Mouse (Mus musculus) embryonic facial prominence, embryonic 13.5 days (tissue): ENCODE results near the gene Gtf2h1. TPM values are rescaled to one million over a fixed set of nuclear protein-coding genes. Genes with fewer than 3 reads are reported as not detected.
A peak's percentile ranks its signal among the peaks of the same experiment; 100 is the strongest.
"Not testable (repeated sequence)": the region's sequence is repeated elsewhere in the genome, so short reads cannot be mapped to it uniquely, and the experiment has no call there.

Source experiments
- ATAC-seq: fragments of 200-750 bp; cut with Nextera tagmentation; 2 replicates; pipeline ENCODE4 v1.8.0; 2017; ENCODE audit warnings: low read depth; ENCODE audit not compliant: insufficient number of reproducible peaks, insufficient read depth, low FRiP score, low TSS enrichment
- H3K27ac ChIP-seq: fragments of 300-500 bp; sonication (generic); 2 replicates; pipeline ENCODE4 v1.5.1; 2015; ENCODE audit warnings: moderate library complexity, mild to moderate bottlenecking, inconsistent platforms
- H3K27me3 ChIP-seq: fragments of 300-500 bp; sonication (generic); 2 replicates; pipeline ENCODE4 v1.6.1; 2015; ENCODE audit warnings: mild to moderate bottlenecking, inconsistent platforms
- H3K36me3 ChIP-seq: fragments of 300-500 bp; sonication (generic); 2 replicates; pipeline ENCODE4 v1.6.1; 2015; ENCODE audit warnings: mild to moderate bottlenecking, inconsistent platforms
- H3K4me1 ChIP-seq: fragments of 300-500 bp; sonication (generic); 2 replicates; pipeline ENCODE4 v1.6.1; 2015; ENCODE audit warnings: inconsistent platforms
- H3K4me2 ChIP-seq: fragments of 300-500 bp; sonication (generic); 2 replicates; pipeline ENCODE4 v1.6.1; 2015; ENCODE audit warnings: moderate library complexity, mild to moderate bottlenecking, inconsistent platforms
- H3K4me3 ChIP-seq: fragments of 300-500 bp; sonication (generic); 2 replicates; pipeline ENCODE4 v1.5.1; 2015; ENCODE audit warnings: mild to moderate bottlenecking, inconsistent platforms
- H3K9ac ChIP-seq: fragments of 300-500 bp; sonication (generic); 2 replicates; pipeline ENCODE4 v1.6.1; 2015; ENCODE audit warnings: mild to moderate bottlenecking, inconsistent platforms
- H3K9me3 ChIP-seq: fragments of 300-500 bp; sonication (generic); 2 replicates; pipeline ENCODE4 v1.6.1; 2016; ENCODE audit warnings: inconsistent platforms
- WGBS: fragments of 180-500 bp; shearing (Covaris S2); methylation state at CpG from one replicate; pipeline ENCODE4 v1.1.7; 2015; ENCODE audit warnings: mixed read lengths; 5-methylcytosine and 5-hydroxymethylcytosine counted together
- polyA plus RNA-seq: library from polyadenylated mRNA; unstranded; fragments of >200 nt; fragmentation: Nextera tagmentation; extraction: Ambion mirVana; gene quantifications from 2 replicates; pipeline ENCODE4 v1.2.1, GENCODE M21; 2015

The Gtf2h1 gene
- polyA plus RNA-seq, 1 experiment from 2014 or later, result 50.8 TPM

DNA sequence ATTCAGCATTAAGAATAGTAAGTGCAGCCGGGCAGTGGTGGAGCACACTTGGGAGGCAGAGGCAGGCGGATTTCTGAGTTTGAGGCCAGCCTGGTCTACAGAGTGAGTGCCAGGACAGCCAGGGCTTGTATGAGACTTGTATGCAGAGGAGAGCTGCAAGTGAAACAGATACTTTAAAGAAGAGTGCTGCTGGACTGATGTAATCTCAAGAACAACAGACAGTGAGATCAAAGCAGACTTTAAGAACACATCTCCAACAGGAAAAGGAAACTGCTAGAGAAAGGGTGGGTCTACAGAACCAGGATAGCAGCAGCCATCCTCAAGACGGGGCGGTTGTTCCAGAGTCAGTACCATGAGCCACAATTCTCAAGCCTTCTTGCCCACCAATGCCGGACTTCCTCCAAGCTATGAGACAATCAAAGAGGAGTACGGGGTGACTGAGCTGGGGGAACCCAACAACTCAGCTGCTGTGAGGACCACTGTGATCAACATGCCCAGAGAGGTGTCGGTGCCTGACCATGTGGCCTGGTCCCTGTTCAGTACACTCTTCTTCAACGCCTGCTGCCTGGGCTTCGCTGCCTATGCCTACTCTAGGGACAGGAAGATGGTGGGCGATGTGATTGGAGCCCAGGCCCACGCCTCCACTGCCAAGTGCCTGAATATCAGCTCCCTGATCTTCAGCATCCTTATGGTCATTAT lies 36.4 kb downstream of the Gtf2h1 start:
- ATAC-seq, result not testable (repeated sequence)

DNA sequence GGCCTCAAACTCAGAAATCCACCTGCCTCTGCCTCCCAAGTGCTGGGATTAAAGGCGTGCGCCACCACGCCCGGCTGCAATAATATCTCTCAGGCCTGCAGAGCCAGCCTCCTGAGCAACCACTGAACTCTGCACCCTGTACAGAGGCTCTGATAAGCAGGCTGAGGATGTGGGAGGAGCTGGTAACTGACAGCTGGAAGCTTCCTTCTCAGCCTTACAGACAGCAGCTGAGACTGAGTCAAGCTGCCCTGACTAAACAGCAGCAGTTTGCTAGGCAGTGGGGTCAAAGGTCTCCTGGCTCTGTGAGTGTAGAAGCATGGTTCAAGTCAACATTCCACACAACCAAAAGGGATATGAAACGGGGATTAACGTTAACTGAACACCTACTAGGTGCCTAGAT lies 37.4 kb downstream of the Gtf2h1 start:
- H3K4me1 ChIP-seq, result peaks cover 7% of the 10 kb centered on the region
- H3K36me3 ChIP-seq, result no peaks in the 10 kb centered on the region
- no peaks in the 10 kb centered on the region for H3K27me3 ChIP-seq
- no peak overlapping the region for H3K4me2 ChIP-seq
- H3K27ac ChIP-seq, result no peak overlapping the region
- no peak for ATAC-seq
- H3K9me3 ChIP-seq, result no peaks in the 10 kb centered on the region
- H3K9ac ChIP-seq, result no peak overlapping the region
- no peak overlapping the region for H3K4me3 ChIP-seq
- 68% methylated on average over 6 of the region's 6 CpGs for WGBS

More for the DNA sequence above, 36.4 kb downstream of the Gtf2h1 start:
- H3K9ac ChIP-seq, H3K4me3 ChIP-seq, H3K4me1 ChIP-seq, H3K27me3 ChIP-seq, H3K4me2 ChIP-seq, H3K9me3 ChIP-seq, H3K27ac ChIP-seq, H3K36me3 ChIP-seq: not testable (repeated sequence)
- 92% methylated on average over 11 of the region's 11 CpGs for WGBS

DNA sequence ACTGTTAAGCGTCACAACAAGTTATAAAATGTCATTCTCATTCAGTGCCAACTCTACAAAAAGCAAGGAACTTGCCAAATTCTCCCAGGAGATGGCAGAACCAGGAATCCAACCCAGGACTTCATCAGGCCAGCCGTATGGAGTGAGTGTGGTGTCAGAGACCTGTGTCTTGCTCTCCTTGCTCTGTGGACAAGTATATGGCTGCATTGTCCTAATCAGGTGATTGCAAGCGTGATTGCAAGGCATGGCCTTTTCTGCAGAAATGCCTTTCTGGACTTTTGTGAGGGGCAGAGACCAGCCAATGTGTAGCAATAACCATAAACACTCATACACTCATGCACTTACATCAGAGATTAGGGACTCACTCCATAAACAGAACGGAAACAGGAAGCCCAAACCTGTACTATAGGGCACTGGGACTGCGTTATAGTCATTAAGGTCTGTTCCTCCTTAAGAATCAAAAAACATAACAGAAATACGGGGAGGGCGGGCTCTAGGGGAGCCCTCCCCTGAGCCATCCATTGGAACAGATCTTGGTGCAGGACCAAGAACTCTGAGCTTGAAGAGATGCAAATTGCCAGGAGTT lies 37.9 kb downstream of the Gtf2h1 start:
- H3K9me3 ChIP-seq, result no peaks in the 10 kb centered on the region
- H3K36me3 ChIP-seq, result no peaks in the 10 kb centered on the region
- H3K4me2 ChIP-seq, result no peak overlapping the region
- 86% methylated on average over 7 of the region's 7 CpGs for WGBS
- ATAC-seq, result no peak
- H3K4me3 ChIP-seq, result no peak overlapping the region
- no peak overlapping the region for H3K9ac ChIP-seq
- no peaks in the 10 kb centered on the region for H3K27me3 ChIP-seq
- peaks cover 12% of the 10 kb centered on the region for H3K4me1 ChIP-seq
- H3K27ac ChIP-seq, result no peak overlapping the region

DNA sequence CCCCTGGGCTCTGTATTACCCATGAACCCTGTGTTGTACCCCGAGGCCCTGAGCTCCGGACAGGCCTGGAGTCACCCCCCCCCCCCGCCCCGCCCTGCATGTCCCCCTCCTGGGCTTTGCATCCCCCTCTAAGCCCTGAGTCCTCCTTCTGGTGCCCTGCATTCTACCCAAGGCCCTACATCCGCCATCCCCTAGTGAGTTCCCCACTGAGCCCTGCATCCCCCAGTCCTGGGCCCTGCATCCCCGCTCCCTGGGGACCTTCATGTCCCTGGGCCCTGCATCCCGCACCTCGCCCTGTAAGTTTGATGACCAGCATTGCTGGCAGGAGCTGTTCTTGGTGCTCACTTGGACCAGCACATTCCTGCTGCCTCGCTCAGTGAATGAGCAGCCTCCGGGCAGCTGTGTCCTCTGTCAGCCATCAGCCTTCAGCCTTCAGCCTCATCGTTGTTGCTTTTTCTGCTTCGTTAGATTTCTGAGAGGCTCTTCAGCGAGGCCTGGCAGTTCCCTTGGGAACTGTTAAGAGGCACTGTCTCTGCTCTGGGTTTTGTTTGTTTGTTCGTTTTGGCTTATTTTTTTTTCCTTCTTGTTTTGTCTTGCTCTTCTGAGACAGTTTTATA lies 39.2 kb downstream of the Gtf2h1 start:
- H3K27me3 ChIP-seq, result no peaks in the 10 kb centered on the region
- ATAC-seq, result no peak
- no peak overlapping the region for H3K4me3 ChIP-seq
- H3K9ac ChIP-seq, result peak overlapping the region; percentile 21; the same call in 1 of the 2 replicates
- H3K27ac ChIP-seq, result no peak overlapping the region
- no peaks in the 10 kb centered on the region for H3K36me3 ChIP-seq
- no peaks in the 10 kb centered on the region for H3K9me3 ChIP-seq
- WGBS, result 35% methylated on average over 10 of the region's 14 CpGs
- no peak overlapping the region for H3K4me2 ChIP-seq
- peaks cover 21% of the 10 kb centered on the region for H3K4me1 ChIP-seq

DNA sequence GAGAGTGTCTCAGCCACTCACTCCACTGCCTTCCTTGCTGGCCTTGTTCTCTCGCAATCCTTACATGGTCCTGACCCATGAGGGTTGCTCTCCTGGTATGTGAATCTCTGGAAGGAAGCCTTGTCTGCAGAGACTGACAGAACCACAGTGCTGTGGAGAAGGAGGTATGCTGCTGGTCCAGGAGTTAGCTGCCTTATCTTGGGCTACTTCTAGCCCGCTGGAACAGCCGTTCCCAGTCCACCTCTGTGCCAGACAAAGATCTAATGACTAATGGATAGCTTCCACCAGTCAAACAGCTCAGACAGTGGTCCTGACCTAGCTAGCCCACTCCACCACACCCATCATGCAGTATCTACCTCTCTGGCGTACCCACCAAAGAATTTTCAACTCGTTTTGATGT lies 40.5 kb downstream of the Gtf2h1 start:
- H3K4me2 ChIP-seq, result no peak overlapping the region
- H3K36me3 ChIP-seq, result no peaks in the 10 kb centered on the region
- H3K27me3 ChIP-seq, result peaks cover 7% of the 10 kb centered on the region; the same call in 1 of the 2 replicates
- ATAC-seq, result no peak
- peaks cover 23% of the 10 kb centered on the region for H3K4me1 ChIP-seq
- H3K9ac ChIP-seq, result no peak overlapping the region
- H3K27ac ChIP-seq, result no peak overlapping the region
- H3K9me3 ChIP-seq, result no peaks in the 10 kb centered on the region
- no peak overlapping the region for H3K4me3 ChIP-seq
- WGBS, result 84% methylated on average over 5 of the region's 5 CpGs

DNA sequence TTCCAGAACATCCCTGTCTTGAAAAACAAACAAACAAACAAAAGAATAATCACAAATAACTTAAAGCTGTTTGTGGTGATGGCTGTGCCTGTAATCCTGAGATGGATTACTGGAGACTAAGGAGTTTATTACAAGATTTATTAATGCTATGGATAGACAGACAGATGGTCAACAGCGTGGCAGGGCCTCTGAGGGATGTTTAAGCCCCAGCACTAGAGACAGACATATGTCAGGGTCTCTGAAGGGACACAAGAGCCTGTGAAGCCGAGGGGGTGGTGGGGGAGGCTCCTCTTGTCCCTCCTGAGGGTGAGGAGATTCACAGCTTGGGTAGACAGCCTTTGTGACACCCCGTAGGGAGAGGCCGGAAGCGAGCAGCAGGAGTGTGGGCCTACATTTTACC lies 41.2 kb downstream of the Gtf2h1 start:
- H3K4me3 ChIP-seq, result no peak overlapping the region
- peaks cover 8% of the 10 kb centered on the region; the same call in 1 of the 2 replicates for H3K27me3 ChIP-seq
- H3K4me1 ChIP-seq, result peaks cover 25% of the 10 kb centered on the region
- WGBS, result 53% methylated on average over 5 of the region's 5 CpGs
- ATAC-seq, result no peak
- H3K4me2 ChIP-seq, result no peak overlapping the region
- no peak overlapping the region for H3K27ac ChIP-seq
- no peak overlapping the region for H3K9ac ChIP-seq
- H3K36me3 ChIP-seq, result no peaks in the 10 kb centered on the region
- H3K9me3 ChIP-seq, result no peaks in the 10 kb centered on the region

DNA sequence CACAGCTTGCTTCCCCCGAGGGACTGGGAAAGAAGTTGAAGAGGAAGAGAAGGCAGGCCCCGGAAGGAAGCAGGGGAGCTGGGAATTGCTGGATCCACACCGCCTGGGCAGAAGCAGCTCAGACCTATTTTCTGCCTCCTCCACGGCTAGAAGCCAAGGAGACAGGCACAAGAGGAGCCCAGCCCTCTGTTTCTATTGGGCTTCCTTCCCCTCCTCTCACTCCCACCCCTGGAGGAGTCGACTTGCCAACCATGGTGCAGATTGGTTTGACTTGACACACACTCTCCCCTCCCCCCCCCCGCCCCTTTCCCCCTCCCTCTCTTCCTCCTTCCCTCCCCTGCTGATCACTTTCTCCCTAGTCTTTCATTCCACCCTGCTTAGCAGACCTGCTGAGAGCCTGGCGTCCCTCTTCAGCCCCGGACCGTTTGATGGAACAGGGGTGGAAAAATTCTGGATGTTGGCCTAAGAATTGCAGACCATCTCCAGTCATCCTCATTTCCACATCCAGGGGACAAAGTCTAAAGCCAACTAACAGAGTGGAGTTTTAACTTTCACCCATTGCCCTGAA lies 42.3 kb downstream of the Gtf2h1 start:
- Histone ChIP-seq H3K4me1 (peaks cover 25% of the 10 kb centered on the region), H3K36me3 (no peaks in the 10 kb centered on the region), H3K4me3 (peak overlapping the region; percentile 17), H3K4me2 (peak overlapping the region; percentile 49), H3K9me3 (no peaks in the 10 kb centered on the region), H3K9ac (peak overlapping the region; percentile 58; the same call in 1 of the 2 replicates), H3K27ac (peak overlapping the region; percentile 88), H3K27me3 (peaks cover 8% of the 10 kb centered on the region; the same call in 1 of the 2 replicates)
- ATAC-seq, result no peak
- WGBS, result under 1% methylated on average over 9 of the region's 9 CpGs

DNA sequence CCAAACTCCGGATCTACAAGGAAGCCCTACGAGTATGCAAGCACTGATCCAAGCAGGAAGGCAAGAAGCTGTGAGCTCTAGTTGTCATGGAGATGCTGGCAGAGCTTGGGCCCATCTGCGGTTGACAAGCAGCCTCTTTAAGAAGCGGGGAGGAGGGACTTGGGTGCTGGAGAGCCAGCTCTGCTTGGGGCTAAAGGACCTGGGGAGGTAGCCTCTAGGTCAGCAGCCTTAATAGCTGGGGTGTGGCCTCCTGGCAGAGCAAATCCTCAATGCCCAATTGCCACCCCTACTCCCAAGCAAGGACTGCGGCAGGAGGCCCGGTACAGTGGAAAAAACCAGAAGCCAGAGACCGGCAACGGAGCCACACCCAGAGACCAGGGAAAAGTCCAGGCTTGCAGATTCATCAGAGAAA lies 43.0 kb downstream of the Gtf2h1 start:
- WGBS, result 9% methylated on average over 8 of the region's 8 CpGs
- 0 out of 2 replicates have a peak overlapping the region, but pooled peaks have one; percentile 11 for H3K9ac ChIP-seq

DNA sequence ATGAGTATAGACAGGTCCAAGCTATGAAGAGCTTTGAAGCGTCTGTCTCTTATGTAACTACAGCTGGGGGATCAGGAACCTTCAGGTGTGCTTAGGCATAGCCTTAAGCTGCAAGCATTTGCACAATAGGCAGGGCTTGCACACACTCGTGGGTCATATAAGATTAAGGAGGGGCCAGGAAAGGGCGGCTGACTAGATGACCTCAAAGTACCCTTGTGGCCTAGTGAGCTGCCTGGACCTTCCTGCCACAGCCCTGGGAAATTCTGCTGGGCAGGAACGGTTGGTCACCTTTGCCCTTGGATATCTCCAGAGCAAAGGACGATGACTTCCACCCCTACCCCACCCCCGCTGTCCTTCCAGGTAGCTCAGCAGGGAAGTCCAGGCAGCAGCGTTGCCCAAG lies 43.5 kb downstream of the Gtf2h1 start:
- Histone ChIP-seq H3K4me1 (peaks cover 25% of the 10 kb centered on the region), H3K27me3 (peaks cover 8% of the 10 kb centered on the region; the same call in 1 of the 2 replicates), H3K4me2 (peak overlapping the region; percentile 49), H3K9me3 (no peaks in the 10 kb centered on the region), H3K27ac (peak overlapping the region; percentile 88; the same call in 1 of the 2 replicates), H3K36me3 (no peaks in the 10 kb centered on the region), H3K9ac (0 out of 2 replicates have a peak overlapping the region, but pooled peaks have one; percentile 11), H3K4me3 (no peak overlapping the region)
- ATAC-seq, result no peak
- 29% methylated on average over 7 of the region's 7 CpGs for WGBS

More for the DNA sequence above, 43.0 kb downstream of the Gtf2h1 start:
- 0 out of 2 replicates have a peak, but pooled peaks have one; percentile 40 for ATAC-seq
- Histone ChIP-seq H3K4me2 (peak overlapping the region; percentile 49), H3K36me3 (no peaks in the 10 kb centered on the region), H3K4me3 (no peak overlapping the region), H3K27ac (peak overlapping the region; percentile 88), H3K4me1 (peaks cover 25% of the 10 kb centered on the region), H3K9me3 (no peaks in the 10 kb centered on the region), H3K27me3 (peaks cover 8% of the 10 kb centered on the region; the same call in 1 of the 2 replicates)

DNA sequence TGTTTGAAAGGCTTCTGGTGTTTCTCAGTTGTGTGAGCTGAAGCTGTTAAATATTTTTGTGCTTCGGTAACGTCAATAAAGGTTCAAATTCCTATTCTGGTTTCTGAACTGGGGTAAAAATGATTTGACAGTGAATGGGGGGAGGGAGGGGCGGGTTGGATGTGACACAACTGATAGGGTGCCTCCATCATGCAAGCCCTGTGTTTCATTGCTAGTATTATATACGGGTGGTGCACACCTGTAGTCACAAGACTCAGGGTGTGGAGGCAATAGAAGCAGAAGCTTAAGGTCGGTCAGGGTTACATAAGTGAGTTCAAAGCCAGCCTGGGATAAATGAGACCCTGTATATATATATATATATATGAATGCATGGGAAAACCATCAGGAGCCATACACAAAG lies 44.0 kb downstream of the Gtf2h1 start:
- H3K27ac ChIP-seq, result no peak overlapping the region
- H3K27me3 ChIP-seq, result peaks cover 8% of the 10 kb centered on the region; the same call in 1 of the 2 replicates
- ATAC-seq, result no peak
- no peak overlapping the region for H3K4me2 ChIP-seq
- no peaks in the 10 kb centered on the region for H3K36me3 ChIP-seq
- no peak overlapping the region for H3K9ac ChIP-seq
- no peak overlapping the region for H3K4me3 ChIP-seq
- 73% methylated on average over 5 of the region's 5 CpGs for WGBS
- H3K4me1 ChIP-seq, result peaks cover 29% of the 10 kb centered on the region
- no peaks in the 10 kb centered on the region for H3K9me3 ChIP-seq

DNA sequence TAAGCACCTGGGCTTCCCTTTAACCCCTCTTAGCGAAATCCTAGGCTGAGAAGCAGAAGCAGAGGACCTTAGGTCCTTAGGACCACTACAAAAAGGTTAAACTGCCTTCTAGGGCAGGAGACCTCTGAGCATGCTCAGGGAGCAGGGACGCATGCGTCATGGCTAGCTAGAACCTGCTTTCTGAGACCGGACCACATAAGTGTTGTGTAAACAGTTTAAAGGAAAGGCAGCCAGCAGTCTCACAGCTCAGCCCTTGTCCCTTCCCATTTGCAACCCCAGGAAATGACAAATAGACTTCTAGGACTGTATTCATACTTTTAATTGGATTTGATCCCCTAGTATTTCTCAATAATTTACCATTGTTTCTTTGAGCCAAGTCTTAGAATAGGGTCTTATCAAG lies 44.4 kb downstream of the Gtf2h1 start:
- peaks cover 33% of the 10 kb centered on the region for H3K4me1 ChIP-seq
- 49% methylated on average over 4 of the region's 4 CpGs for WGBS
- H3K36me3 ChIP-seq, result no peaks in the 10 kb centered on the region
- H3K9me3 ChIP-seq, result no peaks in the 10 kb centered on the region
- H3K4me3 ChIP-seq, result no peak overlapping the region
- no peak for ATAC-seq
- H3K9ac ChIP-seq, result no peak overlapping the region
- no peak overlapping the region for H3K4me2 ChIP-seq
- peaks cover 8% of the 10 kb centered on the region; the same call in 1 of the 2 replicates for H3K27me3 ChIP-seq
- no peak overlapping the region for H3K27ac ChIP-seq
